Mouse (Mus musculus): ENCODE results near the gene Lrmda.

DNA sequence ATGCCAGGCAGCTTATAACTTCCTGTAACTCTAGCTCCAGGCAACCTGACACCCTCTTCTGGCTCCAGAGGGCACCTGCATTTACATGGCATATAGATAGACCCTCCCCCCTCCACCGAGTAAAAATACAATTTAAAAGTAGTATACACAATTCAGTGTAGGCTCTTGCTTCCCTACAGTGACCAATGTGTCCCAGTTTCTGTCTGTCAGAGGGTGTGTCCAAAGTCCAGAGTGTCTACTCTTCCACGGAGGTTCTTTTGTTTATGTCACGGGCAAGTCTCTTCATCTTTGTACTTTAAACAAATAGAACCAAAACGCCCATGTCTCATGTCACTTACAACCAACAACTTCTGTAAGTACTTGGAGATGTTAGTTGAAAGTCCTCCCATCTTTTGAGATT, 126.4 kb downstream of the Lrmda start:
- TF ChIP-seq CTCF (IDR thresholded peaks at IDR 0.05; ENCODE audit: borderline replicate concordance, insufficient read depth, low read length): no peak
- no peak for TF ChIP-seq POLR2A (IDR thresholded peaks at IDR 0.05; ENCODE audit: low read depth, low read length)
